Mouse (Mus musculus): ENCODE measurements around the gene Cyp2t4. TPM values are rescaled to one million over a fixed set of nuclear protein-coding genes. Genes with fewer than 3 reads are reported as not detected.

Gene Cyp2t4
- polyA plus RNA-seq, 1 experiment from 2014 or later, result 0.16 TPM

DNA sequence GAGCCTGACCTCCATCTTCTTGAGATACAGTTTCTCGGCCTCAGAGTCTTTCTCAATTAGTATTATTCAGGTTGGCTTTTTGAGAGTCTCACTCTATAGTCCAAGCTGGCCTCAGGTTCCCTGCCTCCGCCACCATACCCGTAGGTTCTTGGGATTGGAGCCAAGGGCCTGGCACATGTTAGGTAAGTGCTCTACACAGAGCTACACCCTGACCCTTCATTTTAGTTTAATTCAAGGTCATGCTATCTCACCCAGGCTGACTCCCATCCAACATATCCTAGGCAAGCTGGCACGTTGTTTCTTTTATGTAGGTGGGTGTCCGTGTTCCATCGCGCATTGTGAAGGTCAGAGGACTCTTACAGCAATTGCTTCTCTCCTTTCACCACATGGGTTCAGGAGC lies 21.4 kb downstream of the Cyp2t4 start:
- peaks cover 5% of the 10 kb centered on the region for H3K4me1 ChIP-seq (ENCODE audit: control insufficient read depth, insufficient read depth, low read length)
- ATAC-seq (ENCODE audit: low read depth), result no peak
- no peaks in the 10 kb centered on the region for H3K27me3 ChIP-seq (ENCODE audit: control insufficient read depth, insufficient read depth, low read length)
- no peak overlapping the region for H3K4me3 ChIP-seq (ENCODE audit: low read depth, low read length)
- no peak overlapping the region for H3K9ac ChIP-seq (replicated peaks; ENCODE audit: low read depth, low read length)
- peaks cover 23% of the 10 kb centered on the region for H3K36me3 ChIP-seq (ENCODE audit: control insufficient read depth, insufficient read depth, low read length)
- H3K9me3 ChIP-seq (ENCODE audit: control insufficient read depth, low read length), result no peaks in the 10 kb centered on the region
- H3K27ac ChIP-seq (ENCODE audit: low read depth, low read length), result no peak overlapping the region
- no peak overlapping the region for H3K4me2 ChIP-seq (ENCODE audit: low read depth, low read length)
- WGBS, result 96% methylated on average over 7 of the region's 7 CpGs

DNA sequence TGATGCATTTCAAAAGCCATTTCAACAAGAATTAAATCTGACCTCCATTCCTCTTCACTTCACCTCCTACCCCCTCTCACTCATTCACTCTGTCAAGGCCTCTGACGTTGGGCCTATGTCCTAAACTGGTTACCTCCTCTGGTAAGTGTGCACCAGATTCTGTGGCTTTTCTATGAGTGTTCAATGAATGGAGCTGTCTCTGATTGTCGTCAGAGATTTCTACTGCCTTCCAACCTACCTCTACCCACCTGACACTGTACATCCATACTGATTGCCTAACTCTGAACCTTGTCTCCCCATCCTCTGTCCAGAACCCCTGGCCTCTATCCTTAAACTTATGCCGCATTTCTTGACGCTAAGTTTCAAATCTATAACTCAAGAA lies 24.4 kb downstream of the Cyp2t4 start:
- peak overlapping the region; percentile 64 for H3K9ac ChIP-seq (replicated peaks; ENCODE audit: low read depth, low read length)
- peaks cover 5% of the 10 kb centered on the region for H3K4me1 ChIP-seq (ENCODE audit: control insufficient read depth, insufficient read depth, low read length)
- no peak for ATAC-seq (ENCODE audit: low read depth)
- H3K4me2 ChIP-seq (ENCODE audit: low read depth, low read length), result peak overlapping the region; percentile 55
- H3K27me3 ChIP-seq (ENCODE audit: control insufficient read depth, insufficient read depth, low read length), result no peaks in the 10 kb centered on the region
- peaks cover 12% of the 10 kb centered on the region for H3K36me3 ChIP-seq (ENCODE audit: control insufficient read depth, insufficient read depth, low read length)
- H3K9me3 ChIP-seq (ENCODE audit: control insufficient read depth, low read length), result no peaks in the 10 kb centered on the region
- peak overlapping the region; percentile 63 for H3K4me3 ChIP-seq (ENCODE audit: low read depth, low read length)
- 31% methylated on average over 4 of the region's 4 CpGs for WGBS
- H3K27ac ChIP-seq (ENCODE audit: low read depth, low read length), result peak overlapping the region; percentile 88

DNA sequence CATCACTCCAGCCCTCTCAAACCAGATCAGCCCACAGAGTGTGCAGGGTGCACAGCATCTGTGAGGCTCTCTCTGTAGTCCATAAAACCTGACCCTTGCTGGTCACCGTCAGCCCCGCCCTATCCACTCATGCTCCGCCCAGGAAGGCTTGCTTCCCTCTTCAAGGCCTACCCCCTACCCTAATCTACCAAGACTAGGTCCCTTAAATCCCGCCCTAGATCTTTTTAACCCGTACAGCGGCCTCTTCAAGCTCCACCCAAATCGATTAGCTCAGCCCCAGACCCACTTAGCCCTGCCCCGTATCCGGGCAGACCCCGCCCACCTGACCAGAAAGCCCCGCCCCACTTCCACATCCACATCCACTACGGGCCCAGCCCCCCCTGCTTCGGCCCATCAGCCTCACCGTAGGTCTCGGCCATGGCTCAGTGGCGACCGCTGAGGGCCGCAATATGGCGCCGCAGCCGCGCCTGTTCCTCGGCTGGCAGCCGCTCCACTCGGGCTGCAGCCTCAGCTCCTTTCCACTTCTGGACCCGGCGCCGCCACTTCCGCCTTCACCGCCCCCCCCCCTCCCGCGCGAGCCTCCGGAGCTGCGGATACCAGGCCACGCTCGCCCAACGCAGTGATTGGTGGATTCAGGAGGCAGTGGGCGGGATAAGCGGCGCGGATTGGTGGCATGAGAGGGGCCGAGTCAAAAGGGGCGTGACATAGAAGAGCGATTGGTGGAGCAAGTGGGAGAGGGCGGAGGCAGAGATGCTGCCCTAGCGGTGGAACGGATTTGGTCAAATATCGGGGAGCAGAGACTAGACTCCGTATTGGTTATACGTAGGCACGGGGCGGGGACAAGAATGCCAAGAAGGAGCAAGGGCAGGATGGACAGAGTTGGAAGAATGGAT lies 25.1 kb downstream of the Cyp2t4 start, which contains the start of gene Rab4b:
TSS of gene Rab4b (minus strand) at position 573 of the 893 bp plus-strand sequence.
- Histone ChIP-seq H3K36me3 (ENCODE audit: control insufficient read depth, insufficient read depth, low read length) (peaks cover 10% of the 10 kb centered on the region; the same call in 1 of the 2 replicates), H3K27ac (ENCODE audit: low read depth, low read length) (peak within 1 kb of the TSS; percentile 88), H3K4me3 (ENCODE audit: low read depth, low read length) (peak within 1 kb of the TSS; percentile 63), H3K4me1 (ENCODE audit: control insufficient read depth, insufficient read depth, low read length) (peaks cover 5% of the 10 kb centered on the region), H3K4me2 (ENCODE audit: low read depth, low read length) (peak within 1 kb of the TSS; percentile 55), H3K9ac (replicated peaks; ENCODE audit: low read depth, low read length) (peak within 1 kb of the TSS; percentile 64), H3K27me3 (ENCODE audit: control insufficient read depth, insufficient read depth, low read length) (no peaks in the 10 kb centered on the region), H3K9me3 (ENCODE audit: control insufficient read depth, low read length) (no peaks in the 10 kb centered on the region)
- WGBS, result under 1% methylated on average over 49 of the region's 53 CpGs
- peak; percentile 98 for ATAC-seq (ENCODE audit: low read depth)

DNA sequence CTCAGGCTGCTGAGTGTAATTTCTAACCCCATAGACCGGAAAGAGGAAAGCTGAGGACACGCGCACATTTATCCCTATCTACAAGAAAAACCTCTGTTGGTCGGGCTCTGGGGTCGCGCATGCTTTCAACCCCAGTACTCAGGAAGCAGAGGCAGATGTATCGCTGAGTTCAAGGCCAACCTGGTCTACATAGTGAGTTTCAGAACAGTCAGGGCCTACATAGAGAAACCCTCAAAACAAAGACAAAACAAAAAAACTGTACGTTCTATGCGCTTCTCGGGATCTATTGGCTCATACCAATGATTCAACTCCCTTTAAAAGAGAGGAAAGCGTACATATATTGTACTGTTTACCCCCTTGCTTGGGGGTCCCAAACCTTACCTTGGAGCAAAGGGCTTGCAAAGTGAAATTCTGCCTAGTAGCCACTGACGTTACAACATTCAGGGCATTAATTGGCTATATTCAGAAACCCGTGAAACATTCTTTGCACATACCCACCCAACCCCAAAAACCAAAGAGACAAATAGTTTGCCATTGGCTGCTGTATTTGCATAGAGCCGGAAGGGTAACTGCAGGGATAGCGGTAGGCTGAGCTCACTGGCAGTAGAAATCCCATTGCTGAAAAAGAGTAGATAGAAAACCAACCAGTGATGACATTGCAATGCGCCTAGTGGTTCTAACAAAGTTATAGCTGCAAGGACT lies 25.9 kb downstream of the Cyp2t4 start:
- Histone ChIP-seq H3K27me3 (ENCODE audit: control insufficient read depth, insufficient read depth, low read length) (no peaks in the 10 kb centered on the region), H3K4me3 (ENCODE audit: low read depth, low read length) (peak overlapping the region; percentile 63), H3K27ac (ENCODE audit: low read depth, low read length) (peak overlapping the region; percentile 82), H3K9me3 (ENCODE audit: control insufficient read depth, low read length) (no peaks in the 10 kb centered on the region), H3K9ac (replicated peaks; ENCODE audit: low read depth, low read length) (peak overlapping the region; percentile 18), H3K4me2 (ENCODE audit: low read depth, low read length) (peak overlapping the region; percentile 47), H3K4me1 (ENCODE audit: control insufficient read depth, insufficient read depth, low read length) (peaks cover 5% of the 10 kb centered on the region), H3K36me3 (ENCODE audit: control insufficient read depth, insufficient read depth, low read length) (peaks cover 7% of the 10 kb centered on the region)
- ATAC-seq (ENCODE audit: low read depth), result no peak; the same call in 1 of the 2 replicates
- WGBS, result 48% methylated on average over 16 of the region's 16 CpGs

DNA sequence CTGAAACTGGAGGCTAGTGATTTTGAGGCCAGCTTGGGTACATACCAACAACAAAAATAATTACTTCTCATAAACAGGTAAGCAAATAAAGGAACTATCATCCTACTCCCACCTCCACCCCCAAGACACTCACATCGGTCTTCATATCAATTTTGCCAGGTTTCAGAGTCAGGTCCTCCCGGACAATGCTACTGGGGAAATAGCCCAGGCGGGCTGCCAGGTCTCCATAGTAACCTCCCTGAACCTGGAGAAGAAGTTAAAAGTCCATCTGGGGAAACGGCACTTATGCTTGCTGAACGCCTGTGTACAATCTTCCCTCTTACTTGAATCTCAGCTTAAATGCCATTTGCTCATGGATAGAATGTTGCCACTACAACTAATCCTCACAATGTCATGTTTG lies 26.5 kb downstream of the Cyp2t4 start:
- no peaks in the 10 kb centered on the region for H3K9me3 ChIP-seq (ENCODE audit: control insufficient read depth, low read length)
- H3K4me3 ChIP-seq (ENCODE audit: low read depth, low read length), result no peak overlapping the region
- H3K9ac ChIP-seq (replicated peaks; ENCODE audit: low read depth, low read length), result no peak overlapping the region
- ATAC-seq (ENCODE audit: low read depth), result no peak
- no peak overlapping the region for H3K4me2 ChIP-seq (ENCODE audit: low read depth, low read length)
- H3K27ac ChIP-seq (ENCODE audit: low read depth, low read length), result 0 out of 2 replicates have a peak overlapping the region, but pooled peaks have one; percentile 82
- 45% methylated on average over 5 of the region's 5 CpGs for WGBS
- H3K36me3 ChIP-seq (ENCODE audit: control insufficient read depth, insufficient read depth, low read length), result peaks cover 13% of the 10 kb centered on the region
- no peaks in the 10 kb centered on the region for H3K27me3 ChIP-seq (ENCODE audit: control insufficient read depth, insufficient read depth, low read length)
- H3K4me1 ChIP-seq (ENCODE audit: control insufficient read depth, insufficient read depth, low read length), result peaks cover 5% of the 10 kb centered on the region

DNA sequence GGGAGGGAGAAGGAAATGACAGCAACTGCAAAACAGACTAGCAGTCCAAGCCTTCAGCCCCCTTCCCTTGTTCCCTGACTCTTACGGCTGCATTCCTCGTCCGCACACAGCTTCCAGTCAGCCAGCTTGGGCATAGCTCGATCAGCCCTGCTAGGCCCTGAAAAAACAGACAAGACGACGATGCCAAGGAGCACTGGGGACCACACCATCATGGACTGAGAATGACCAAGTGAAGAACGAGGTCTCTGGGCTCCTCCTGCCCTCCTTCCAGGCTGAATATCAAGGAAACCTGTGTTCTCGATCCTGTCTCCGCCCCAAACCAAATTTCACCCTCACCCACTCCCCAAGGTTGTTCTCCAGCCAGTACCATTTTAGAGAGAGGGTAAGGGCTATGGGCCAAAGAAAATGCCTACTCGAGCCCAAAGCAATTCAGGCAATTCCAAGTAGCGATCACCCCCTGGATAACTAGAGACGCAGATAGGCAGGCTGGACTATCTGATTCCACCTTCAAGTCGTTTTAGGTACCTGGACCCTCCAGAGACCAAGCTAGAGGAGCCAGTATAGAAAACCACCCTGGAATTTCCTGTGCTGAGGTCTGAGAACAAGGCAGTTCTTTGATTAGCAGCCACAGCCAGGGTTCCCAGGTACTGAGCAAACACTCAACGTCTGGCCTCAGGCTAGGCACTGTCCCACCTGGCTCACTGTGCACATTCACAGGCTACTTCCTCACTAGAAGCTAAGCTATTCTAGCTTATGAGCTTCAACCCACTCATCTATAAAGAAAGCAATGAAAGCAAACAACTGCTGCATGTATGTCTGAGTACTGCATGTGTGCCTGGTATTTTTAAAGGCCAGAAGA lies 27.6 kb downstream of the Cyp2t4 start, which contains the start of the genes Gm21983 and Mia:
TSS of gene Gm21983 (minus strand) at position 250 of the 859 bp plus-strand sequence.
TSS of gene Mia (minus strand) at position 321 of the 859 bp plus-strand sequence.
- H3K4me3 ChIP-seq (ENCODE audit: low read depth, low read length), result no peak within 1 kb of the TSS
- H3K4me2 ChIP-seq (ENCODE audit: low read depth, low read length), result no peak within 1 kb of the TSS

DNA sequence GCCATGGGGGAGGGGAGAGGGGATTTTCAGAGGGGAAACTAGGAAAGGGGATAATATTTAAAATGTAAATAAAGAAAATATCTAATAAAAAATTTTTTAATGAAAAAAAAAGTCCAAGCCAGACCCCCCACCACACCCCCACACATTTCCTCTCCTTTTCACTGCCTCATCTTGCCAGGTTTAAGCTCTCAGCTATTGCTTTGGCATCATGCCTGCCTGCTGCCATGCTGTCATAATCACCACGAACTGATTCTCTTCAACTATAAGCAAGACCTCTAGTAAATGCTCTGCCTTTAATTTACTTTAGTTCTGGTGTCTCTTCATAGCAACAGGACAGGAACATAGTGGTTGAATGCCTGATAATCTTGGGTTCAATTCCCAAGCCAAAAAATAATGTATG lies 29.0 kb downstream of the Cyp2t4 start:
- Histone ChIP-seq H3K4me2 (ENCODE audit: low read depth, low read length) (no peak overlapping the region), H3K27ac (ENCODE audit: low read depth, low read length) (no peak overlapping the region), H3K4me1 (ENCODE audit: control insufficient read depth, insufficient read depth, low read length) (peaks cover 5% of the 10 kb centered on the region), H3K36me3 (ENCODE audit: control insufficient read depth, insufficient read depth, low read length) (peaks cover 28% of the 10 kb centered on the region), H3K27me3 (ENCODE audit: control insufficient read depth, insufficient read depth, low read length) (no peaks in the 10 kb centered on the region), H3K9me3 (ENCODE audit: control insufficient read depth, low read length) (no peaks in the 10 kb centered on the region), H3K4me3 (ENCODE audit: low read depth, low read length) (no peak overlapping the region), H3K9ac (replicated peaks; ENCODE audit: low read depth, low read length) (no peak overlapping the region)
- 85% methylated on average over 1 of the region's 1 CpGs for WGBS
- no peak for ATAC-seq (ENCODE audit: low read depth)

More for the DNA sequence above, 27.6 kb downstream of the Cyp2t4 start, which contains the start of the genes Gm21983 and Mia:
- 68% methylated on average over 14 of the region's 14 CpGs for WGBS
- Histone ChIP-seq H3K27ac (ENCODE audit: low read depth, low read length) (peak within 1 kb of the TSS; percentile 82; the same call in 1 of the 2 replicates), H3K4me1 (ENCODE audit: control insufficient read depth, insufficient read depth, low read length) (peaks cover 5% of the 10 kb centered on the region), H3K36me3 (ENCODE audit: control insufficient read depth, insufficient read depth, low read length) (peaks cover 16% of the 10 kb centered on the region), H3K27me3 (ENCODE audit: control insufficient read depth, insufficient read depth, low read length) (no peaks in the 10 kb centered on the region), H3K9me3 (ENCODE audit: control insufficient read depth, low read length) (no peaks in the 10 kb centered on the region), H3K9ac (replicated peaks; ENCODE audit: low read depth, low read length) (no peak within 1 kb of the TSS)
- no peak for ATAC-seq (ENCODE audit: low read depth)

DNA sequence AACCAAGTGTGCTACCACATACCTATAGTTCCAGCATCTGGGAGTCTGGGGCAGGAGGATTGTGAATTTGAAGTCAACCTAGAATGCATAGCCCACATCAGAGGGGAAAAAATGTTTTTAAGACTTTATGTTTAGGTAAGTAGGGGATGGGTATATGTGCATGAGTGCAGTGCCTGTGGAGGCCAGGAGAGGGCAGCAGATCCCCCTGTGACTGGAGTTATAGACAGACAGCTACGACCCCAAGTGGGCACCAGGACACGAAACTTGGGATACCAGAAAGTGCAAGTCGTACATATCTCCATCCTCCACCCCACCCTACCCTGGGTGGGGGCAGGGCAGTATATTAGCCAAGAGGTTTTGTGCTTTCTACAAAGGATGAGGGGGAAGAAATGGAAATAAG lies 31.4 kb downstream of the Cyp2t4 start:
- no peak overlapping the region for H3K4me3 ChIP-seq (ENCODE audit: low read depth, low read length)
- no peaks in the 10 kb centered on the region for H3K4me1 ChIP-seq (ENCODE audit: control insufficient read depth, insufficient read depth, low read length)
- no peak overlapping the region for H3K27ac ChIP-seq (ENCODE audit: low read depth, low read length)
- no peaks in the 10 kb centered on the region for H3K27me3 ChIP-seq (ENCODE audit: control insufficient read depth, insufficient read depth, low read length)
- no peak overlapping the region for H3K9ac ChIP-seq (replicated peaks; ENCODE audit: low read depth, low read length)
- no peak overlapping the region for H3K4me2 ChIP-seq (ENCODE audit: low read depth, low read length)
- no peak for ATAC-seq (ENCODE audit: low read depth)
- no peaks in the 10 kb centered on the region for H3K9me3 ChIP-seq (ENCODE audit: control insufficient read depth, low read length)
- WGBS, result 76% methylated on average over 3 of the region's 3 CpGs
- peaks cover 49% of the 10 kb centered on the region for H3K36me3 ChIP-seq (ENCODE audit: control insufficient read depth, insufficient read depth, low read length)
